Mouse (Mus musculus): ENCODE results near the gene Aipl1. TPM values are rescaled to one million over a fixed set of nuclear protein-coding genes. Genes with fewer than 3 reads are reported as not detected.

Aipl1 gene
- total RNA-seq (2021): not detected
- long read RNA-seq, experiment 1: 0 reads
- long read RNA-seq, experiment 2: 0 reads

DNA sequence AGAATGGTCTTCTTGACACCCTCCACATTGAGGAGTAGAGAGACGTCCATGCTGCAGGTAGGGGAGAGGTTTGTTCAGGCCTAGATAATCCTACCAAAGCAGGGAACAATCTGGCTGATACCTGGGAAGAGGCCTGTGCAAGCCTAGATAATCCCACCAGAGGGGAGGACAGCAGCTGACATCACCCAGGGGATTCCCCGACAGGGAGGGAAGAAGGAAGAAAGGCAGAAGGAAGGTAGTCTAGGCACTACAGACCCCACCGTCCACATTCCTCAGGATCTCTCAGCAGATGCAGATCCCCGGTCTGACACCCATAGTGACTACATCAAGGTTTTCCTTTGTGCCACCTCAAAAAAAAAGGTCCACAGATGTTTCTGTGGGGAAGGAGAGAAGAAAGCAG is at the start of gene Aipl1:
Gene Aipl1 (minus strand): TSS at position 101 of the 400 bp plus-strand sequence.
- no peak for DNase-seq

DNA sequence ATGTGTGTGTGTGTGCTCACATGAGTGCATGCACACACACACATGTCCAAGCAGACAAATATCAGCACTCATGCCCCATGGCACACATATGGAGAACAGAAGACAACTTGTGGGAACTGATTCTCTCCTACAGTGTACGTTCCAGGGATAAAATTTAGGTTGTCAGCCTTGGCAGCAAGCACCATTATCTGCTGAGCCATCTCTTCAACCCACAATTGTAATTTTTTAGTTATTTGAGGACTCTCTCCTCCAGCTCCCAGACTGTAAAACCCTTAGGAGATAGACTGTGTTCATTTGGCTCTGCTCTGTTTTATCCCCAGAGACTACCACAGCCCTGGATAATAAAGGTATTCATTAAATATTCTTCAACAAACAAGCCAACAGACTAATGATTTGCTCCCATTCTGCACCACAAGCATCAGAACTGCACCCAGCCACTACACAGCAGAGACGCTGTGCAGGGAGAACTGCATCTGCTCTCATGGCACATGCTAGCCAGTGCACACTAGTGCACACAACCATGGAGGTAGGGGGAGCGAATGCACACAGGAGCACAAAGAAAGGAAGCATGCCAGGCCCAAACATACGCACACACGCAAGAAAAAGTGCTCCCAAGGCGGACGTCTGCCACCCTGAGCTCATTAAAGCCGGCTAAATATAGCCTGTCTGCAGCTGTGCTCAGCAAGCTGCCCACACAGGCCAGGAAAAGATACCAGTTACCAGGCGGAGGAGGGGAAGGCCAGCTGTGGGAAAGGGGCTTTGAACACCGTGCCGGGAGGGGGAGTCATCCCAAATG is 49.1 kb upstream of the Aipl1 start:
- DNase-seq: peak; percentile 27

DNA sequence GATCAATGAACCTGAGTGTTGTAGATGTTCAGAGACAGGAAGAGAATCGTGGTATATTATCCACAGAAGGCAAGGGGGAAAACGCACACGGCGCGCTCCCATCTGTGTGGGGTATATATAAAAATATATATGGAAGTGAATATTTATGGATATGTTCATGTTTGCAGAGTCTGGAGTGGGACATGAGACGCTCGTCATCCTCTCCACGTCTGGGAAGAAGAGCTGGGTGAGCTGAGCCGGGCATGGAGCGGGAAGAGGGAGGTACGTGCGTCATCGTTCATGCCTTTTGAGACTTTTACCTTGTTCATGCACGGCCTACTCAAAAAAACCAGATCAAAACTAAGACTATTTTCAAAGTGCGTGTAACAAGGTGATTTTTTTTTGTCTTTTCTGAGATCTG is 47.0 kb upstream of the Aipl1 start:
- DNase-seq: no peak

DNA sequence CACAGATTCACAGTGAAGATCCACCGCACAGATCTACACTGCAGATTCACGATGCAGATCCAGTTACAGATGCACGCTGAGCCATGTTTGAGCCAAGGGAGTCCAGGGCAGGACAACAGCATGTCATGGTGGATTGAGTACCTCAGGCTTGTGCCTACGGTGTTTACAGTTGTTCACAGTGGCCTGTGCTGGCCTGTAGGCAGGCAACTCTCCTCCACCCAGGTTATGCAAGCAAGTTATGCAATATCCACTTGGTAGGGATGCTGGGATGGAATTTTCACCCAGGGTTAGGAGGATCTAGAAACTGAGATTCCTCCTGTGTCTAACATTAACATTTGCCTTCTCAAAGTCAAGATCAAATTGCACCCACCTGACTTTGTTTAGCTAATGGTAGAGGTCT is 45.3 kb upstream of the Aipl1 start:
- DNase-seq: no peak

DNA sequence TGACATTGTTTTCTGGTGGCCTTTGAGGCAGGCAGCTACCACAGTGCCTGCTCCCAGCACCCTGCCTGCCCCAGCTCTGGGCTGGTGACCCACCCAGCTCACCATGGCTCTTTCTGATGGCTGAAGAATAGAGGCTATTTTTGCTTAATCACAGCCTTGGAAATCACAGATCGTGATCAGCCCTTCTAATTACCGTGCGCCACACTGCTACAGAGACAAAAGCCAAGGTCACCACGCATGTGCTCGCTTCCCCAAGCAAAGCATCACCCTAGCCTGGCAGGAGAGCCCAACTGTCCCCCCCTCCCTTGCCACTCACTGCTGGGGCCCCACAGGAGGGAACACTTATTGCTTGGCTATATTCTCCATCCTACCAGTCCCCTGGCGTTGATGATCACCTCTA is 43.2 kb upstream of the Aipl1 start:
- no peak for DNase-seq

DNA sequence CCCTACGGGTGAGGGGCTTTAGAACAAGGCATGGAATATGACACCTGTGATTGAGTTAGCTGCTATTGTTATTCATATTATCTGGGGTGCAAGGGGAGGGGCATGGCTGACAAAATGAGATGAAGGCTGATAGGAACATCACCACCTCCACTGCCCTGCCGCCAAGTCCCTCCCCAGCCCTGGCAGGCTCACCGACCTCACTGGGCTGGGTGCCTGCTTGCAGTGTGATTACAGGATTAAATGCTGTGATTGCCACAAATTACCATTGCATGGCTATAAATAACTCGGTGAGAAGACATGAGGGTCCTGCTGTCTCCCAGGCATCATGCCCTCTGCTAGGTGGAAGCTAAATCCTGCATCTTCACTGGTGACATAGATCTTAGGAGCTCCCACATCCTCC is 41.3 kb upstream of the Aipl1 start:
- no peak for DNase-seq

DNA sequence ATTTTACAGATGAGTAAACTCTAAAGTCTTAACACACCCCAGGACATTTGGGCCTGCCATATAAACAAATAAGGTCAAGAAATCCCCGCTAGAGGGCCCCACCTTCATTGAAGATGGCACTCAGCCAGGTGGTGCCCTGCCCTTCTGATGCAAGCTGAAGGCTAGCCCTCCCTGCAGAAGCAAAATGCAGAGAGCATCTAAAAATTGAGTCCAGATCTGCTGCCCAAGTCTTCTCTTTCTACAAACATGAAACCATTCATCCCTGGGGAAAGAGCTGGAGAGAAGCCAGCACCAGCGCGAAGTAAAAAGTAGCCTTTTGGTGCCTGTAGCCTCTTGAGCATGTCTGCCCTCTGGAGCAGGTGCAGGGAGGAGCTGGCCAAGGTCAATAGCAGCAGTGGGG is 40.7 kb upstream of the Aipl1 start:
- DNase-seq: no peak

DNA sequence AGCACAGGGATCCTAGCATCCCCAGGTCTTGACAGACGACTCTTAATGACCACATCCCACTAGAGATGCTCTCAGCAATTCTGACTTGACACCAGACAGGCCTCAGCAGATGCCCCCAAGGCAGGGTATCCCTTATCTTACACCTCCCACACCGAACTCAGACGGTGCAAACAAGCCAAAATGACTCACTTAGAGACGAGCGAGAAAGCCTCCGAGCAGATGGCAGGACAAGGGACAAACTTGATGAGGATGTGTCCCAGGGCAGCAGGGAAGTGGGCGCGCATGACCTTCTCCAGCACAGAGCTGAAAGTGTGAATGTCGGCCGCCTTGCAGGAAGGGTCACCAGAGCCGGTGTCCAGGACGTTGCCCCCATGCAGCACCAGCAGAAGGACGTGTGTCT is 36.9 kb upstream of the Aipl1 start:
- no peak for DNase-seq

DNA sequence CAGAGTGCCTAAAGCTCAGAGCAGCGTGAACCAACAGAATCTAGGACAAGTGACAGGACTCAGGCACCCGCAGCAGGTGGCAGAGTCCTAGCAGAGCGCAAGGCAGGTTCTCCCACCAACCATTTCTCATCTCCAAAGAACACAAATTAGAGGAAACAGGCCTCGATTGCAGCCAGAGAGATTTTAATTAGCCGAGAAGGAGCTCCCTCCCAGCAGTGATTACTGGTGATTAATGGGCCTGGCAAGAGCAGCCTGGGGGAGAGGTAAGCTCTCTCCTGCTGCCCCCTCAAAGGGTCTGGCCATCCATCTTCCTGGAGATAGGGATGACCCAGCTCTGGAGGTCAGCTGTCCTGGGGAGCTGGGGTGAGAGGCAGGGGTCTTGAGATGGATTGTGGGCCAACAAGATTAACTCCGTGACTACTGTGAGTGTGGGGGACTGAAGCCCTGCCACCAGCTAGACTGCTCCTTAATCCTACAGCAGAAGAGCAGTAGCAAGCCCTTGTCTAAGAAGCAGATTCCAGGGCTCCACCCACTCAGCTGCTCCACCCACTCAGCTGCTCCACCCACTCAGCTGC is 35.1 kb upstream of the Aipl1 start:
- no peak for DNase-seq

DNA sequence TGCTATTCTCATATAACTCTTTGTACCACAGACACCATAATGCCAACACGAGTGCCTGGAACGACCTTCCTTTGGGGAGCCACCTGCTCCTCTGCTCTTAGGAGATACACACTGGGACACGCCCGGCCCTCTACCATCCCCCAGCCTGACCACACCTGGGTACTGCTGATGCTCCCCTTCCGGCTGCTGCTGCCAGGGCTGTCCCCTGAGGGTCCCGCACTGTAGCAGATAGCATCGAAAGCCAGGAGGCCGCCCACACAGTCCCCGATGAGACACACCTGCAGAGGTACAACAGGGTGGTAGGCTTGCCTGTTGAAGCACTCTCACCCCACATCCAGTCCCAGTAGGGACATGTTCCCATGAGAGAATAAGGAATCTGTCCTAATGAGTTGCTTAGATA is 33.4 kb upstream of the Aipl1 start:
- DNase-seq: no peak

DNA sequence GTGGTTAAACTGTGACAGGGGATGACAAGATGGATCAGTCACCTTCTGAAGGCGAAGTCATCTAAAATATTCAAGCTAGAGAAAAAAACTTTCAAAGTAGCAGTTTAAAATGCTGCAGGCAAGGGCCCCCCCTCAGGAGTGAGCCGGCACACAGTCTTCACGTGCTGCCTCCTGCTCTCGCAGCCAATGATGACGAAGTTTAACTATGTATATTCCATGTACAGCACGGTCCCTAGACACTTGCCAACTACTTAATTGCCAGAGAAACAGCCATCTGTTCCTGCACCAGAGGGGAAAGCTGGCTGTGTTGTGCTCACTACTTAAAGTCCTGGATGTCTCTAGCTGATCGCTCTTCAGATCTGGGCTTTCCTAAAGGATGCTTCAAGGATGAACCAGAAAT is 30.7 kb upstream of the Aipl1 start:
- DNase-seq: no peak

DNA sequence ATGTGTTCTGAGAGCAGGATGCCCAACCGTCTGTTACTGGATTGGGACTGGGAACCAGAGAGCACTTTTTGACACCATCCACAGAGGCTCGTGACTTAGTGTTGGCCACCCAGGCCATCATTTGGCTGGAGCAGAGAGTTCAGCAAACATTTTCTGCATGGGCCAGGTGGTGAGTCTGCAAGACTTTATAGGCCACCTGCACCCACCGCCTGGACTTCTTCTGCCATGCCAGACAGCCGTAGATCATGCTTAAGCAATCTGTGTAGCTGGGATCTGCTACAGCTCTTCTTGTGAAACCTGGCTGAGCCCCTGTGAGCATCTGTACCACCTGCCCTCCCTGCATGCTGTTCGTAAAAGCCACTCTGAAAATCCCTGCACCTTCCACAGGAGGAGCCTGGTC is 30.0 kb upstream of the Aipl1 start:
- DNase-seq: no peak

DNA sequence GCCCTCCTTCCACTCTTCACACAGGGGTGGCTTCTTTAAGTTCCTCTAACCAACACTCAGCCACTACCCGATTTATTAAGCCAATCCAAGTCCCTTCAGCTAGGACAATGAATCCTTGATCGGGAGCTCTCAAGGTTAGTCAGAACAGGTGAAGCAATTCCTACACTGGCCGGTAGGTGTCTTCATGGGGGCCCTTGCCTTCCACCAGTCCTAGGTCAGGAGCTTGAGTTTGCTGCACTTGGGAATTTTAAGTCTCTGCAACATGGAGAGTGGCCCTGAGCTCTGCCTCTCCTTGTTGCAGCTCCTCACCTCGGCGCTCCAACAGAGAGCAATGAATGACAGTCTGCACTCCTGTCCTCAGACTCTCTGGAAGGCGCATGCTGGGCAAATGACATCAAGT is 29.0 kb upstream of the Aipl1 start:
- DNase-seq: no peak

DNA sequence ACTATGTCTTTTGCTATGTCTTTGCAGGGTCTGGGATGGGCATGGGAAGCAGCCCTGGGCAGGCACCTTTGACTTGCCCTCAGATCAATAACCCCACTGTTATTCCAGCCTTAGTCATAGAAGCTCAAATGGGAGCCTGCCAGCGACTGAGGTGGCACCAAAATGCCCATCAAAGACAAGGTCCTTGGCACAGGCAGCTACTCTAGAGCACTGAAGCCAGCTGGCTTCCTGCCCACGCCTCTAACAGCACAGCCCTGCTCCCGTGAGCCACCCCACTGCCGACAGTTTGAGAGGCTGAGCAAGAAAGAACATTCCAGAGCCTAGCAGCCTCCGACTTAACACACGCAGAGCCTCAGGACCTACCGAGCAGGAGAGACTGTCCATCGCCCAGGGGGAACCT is 27.8 kb upstream of the Aipl1 start:
- DNase-seq: no peak

DNA sequence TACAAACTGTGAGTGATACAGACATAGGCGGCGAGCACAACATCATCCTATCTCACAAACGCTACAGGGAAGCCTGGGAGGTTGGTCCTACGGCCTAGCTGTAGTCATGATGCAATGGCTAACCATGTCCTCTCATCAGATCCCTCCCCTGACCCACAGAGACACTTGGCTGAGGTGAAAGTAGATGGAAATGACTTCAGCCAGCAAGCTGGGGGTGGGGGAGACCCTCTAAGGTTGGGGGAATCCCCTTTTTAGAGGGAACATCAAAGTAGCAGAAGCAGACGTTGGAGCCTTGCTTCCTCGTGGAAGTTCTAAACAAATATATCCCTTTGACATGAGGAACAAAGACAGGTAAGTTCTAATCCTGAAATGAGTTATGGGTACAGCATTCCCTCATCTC is 27.1 kb upstream of the Aipl1 start:
- DNase-seq: no peak

DNA sequence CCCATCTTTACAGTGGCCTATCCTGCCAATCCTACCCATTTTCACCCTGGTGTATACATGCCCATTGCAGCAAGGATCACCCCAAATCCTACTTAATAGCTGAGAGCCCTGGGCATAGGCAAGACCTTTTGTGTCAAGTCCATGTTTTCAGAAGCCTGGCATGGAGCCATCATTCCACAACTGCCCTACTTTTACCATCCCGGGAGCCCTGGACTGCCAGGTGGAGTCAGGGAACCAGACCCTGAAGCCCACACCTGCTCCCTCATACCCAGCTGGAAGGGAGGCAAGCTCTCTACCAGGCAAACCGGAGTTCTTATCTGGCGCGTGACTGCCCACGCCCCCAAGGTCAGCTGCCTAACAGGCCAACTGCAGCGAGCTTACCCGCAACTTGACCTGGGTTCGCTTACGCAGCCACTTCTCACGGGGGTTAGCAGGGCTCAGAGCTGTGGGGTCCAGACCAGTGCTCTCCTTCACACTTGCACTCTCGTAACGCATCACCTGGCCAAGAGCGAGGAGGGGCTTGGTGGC is 23.8 kb upstream of the Aipl1 start:
- no peak for DNase-seq

DNA sequence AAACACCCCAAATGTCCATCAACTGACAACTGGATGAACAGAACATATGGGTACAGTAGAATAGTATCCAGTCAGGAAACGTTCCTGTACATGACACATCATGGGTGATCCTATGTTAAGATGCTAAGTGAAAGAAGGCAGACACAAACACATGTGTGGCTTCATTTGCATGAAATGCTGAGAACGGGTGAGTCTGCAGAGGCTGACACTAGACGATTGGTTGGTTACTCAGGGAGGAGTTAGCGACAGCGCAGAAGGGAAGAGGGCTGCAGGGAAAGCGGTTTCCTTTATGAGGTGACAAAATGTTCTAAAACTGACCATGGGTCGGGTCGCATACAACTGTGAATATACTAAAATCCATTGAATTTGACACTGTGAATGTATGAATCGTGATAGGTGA is 23.1 kb upstream of the Aipl1 start:
- no peak for DNase-seq

DNA sequence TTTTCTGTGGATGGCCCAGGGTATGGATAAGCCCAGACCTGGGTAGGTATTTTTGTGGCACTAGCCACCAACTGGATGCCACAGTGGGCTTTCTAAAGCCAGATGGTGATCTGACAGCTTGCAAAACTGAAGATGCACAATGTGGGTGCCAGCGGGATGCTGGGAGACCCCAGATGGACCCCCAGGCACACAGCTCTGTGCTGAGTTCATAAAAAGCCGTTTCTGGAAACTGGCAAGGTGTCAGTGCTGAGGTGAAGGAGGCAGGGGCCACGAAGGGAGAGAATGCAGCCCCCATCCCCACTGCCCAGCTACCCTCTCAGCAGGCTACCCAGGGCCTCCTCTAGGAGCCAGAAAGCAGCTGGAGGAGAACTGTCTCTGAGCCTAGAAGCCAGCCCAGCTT is 19.9 kb upstream of the Aipl1 start:
- DNase-seq: no peak

DNA sequence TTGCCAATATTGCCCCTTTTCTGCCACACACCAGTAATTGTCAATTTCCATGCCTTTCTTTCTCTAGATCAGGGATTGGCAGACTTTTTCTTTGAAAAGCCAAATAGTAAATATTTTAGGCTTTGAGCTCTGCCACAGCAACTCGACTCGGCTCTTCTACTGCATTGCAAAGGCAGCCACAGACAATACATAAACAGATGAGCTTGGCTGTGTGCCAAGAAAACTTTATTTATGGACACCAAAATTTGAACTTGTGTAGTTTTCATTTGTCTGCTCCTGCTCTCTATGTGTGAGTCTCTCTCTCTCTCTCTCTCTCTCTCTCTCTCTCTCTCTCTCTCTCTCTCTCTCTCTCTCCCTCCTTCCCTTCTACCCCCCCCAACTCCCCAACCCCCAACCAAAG is 17.9 kb upstream of the Aipl1 start:
- no peak for DNase-seq

DNA sequence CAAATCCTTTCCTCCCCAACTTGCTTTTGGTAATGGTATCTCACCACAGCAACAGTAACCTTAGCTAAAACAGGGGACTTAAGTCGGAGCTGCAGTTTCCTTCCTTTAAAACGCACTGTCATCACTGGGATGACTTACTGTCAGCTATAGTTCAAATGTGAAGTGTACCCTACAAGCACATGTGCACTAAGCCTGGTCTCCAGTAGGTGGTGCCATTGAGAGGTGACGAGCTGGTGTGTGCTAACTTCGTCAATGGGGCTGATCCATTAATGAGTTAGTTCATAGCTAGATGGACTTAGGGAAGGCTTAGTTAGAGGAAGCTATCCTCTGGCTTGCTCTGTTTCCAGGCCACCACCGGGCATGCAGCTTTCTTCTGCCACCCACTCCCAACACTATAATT is 15.3 kb upstream of the Aipl1 start:
- DNase-seq: no peak

DNA sequence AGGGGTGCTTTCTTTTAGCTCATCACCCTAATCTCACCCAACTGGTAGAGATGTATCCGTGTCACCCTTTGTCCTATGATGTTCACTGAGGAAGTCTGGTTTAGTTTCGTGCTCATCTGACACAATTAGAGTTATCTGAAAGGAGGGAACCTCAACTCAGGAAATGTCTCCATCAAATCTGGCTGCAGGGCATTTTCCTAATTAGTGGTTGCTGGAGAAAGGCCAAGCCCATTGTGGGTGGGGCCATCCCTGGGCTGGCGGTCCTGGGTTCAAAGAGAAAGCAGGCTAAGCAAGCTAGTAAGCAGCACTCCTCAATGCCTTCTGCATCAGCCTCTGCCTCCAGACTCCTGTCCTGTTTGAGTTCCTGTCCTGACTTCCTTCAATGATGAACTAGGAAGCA is 14.9 kb upstream of the Aipl1 start:
- no peak for DNase-seq

DNA sequence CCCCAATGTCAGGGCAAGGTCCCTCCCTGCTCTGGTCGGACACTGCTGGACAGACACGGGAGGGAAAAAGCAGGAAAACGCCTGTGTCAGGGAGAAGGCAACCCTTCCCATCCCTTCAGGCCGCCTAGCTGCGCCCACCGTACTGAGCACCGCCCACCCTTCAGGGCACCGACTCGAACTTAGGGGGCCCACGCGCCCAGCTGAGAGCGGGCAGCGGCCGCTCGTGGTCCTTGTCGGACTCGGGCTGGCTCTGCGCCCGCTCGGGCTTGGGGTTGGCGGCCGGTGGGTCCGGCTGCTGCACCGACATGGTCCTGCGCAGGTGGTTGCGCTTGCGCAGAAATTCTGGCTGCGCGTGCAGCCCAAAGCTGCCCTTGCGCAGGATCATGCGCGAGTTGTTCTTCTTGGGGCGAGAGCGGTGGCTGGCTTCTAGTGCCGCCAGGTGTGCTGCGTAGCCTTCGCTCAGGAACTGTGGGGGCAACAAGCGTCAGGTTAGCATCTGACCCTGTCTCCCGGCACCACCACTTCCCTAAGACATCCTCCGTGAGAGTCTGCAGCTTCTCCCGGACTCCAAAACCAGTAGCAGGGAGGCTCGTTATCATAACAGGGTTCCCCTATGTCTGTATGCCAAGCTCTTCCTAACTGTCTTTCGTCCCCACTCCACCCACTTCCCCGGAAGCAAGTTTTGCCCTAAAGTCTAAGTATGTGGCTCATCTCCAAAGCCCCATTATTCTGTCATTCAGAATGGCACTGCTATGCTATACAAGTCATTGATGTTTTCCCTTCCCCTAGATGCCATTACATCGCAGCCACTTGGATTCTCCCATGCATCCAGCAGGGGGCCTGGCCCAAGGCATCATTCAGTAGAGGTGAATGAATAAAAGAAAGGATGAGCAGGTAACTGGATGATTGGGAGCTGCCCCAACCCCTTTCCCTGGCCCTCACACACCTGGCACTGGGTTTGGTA is 13.9 kb upstream of the Aipl1 start:
- DNase-seq: no peak

All from gastrocnemius, postnatal 25 days (tissue).